Mouse (Mus musculus): ENCODE data around the gene Wfdc5.

Wfdc5 gene

GRCm38 (mm10) chr2:164182692-164183255 is at the start of gene Wfdc5:
TSS of gene Wfdc5 (minus strand) at chr2:164182742.
- DNase-seq, result no peak

GRCm38 (mm10) chr2:164228361-164229070 is 46.0 kb upstream of the Wfdc5 start:
- DNase-seq, result no peak

GRCm38 (mm10) chr2:164221522-164221921 is 39.0 kb upstream of the Wfdc5 start, which contains the start of gene Wfdc15b:
TSS of gene Wfdc15b (minus strand) at chr2:164221660.
- DNase-seq, result no peak

GRCm38 (mm10) chr2:164219295-164219694 is 36.8 kb upstream of the Wfdc5 start:
- no peak for DNase-seq

GRCm38 (mm10) chr2:164212711-164213110 is 30.2 kb upstream of the Wfdc5 start:
- DNase-seq, result no peak

GRCm38 (mm10) chr2:164210892-164211291 is 28.4 kb upstream of the Wfdc5 start:
- no peak for DNase-seq

- DNase-seq, result no peak
Observed at GRCm38 (mm10) chr2:164206676-164207075, 24.1 kb upstream of the Wfdc5 start.

GRCm38 (mm10) chr2:164206011-164206410 is 23.5 kb upstream of the Wfdc5 start:
- DNase-seq, result peak; percentile 89

- DNase-seq, result no peak
Observed at GRCm38 (mm10) chr2:164199626-164200327, 17.2 kb upstream of the Wfdc5 start, which contains the start of gene Wfdc15a. TSS of gene Wfdc15a (minus strand) at chr2:164200130.

- DNase-seq, result no peak
Observed at GRCm38 (mm10) chr2:164196700-164196990, 14.1 kb upstream of the Wfdc5 start.

GRCm38 (mm10) chr2:164195971-164196699 is 13.6 kb upstream of the Wfdc5 start:
- no peak for DNase-seq

- DNase-seq, result no peak
Observed at GRCm38 (mm10) chr2:164194959-164195630, 12.6 kb upstream of the Wfdc5 start.

GRCm38 (mm10) chr2:164192279-164192678 is 9.7 kb upstream of the Wfdc5 start:
- no peak for DNase-seq

- no peak for DNase-seq
Observed at GRCm38 (mm10) chr2:164190576-164190975, 8.0 kb upstream of the Wfdc5 start, which contains the start of gene Wfdc12. TSS of gene Wfdc12 (minus strand) at chr2:164190608.

GRCm38 (mm10) chr2:164188722-164189121 is 6.2 kb upstream of the Wfdc5 start:
- no peak for DNase-seq

GRCm38 (mm10) chr2:164184145-164184719 is 1.7 kb upstream of the Wfdc5 start:
- no peak for DNase-seq

GRCm38 (mm10) chr2:164183340-164183739 is 798 bp upstream of the Wfdc5 start:
- no peak for DNase-seq

GRCm38 (mm10) chr2:164180770-164181169 is 1.8 kb downstream of the Wfdc5 start:
- no peak for DNase-seq

GRCm38 (mm10) chr2:164180124-164180523 is 2.4 kb downstream of the Wfdc5 start:
- DNase-seq, result no peak

- no peak for DNase-seq
Observed at GRCm38 (mm10) chr2:164177831-164178230, 4.7 kb downstream of the Wfdc5 start.

- DNase-seq, result no peak
Observed at GRCm38 (mm10) chr2:164175850-164176249, 6.7 kb downstream of the Wfdc5 start.

- no peak for DNase-seq
Observed at GRCm38 (mm10) chr2:164174649-164175395, 7.7 kb downstream of the Wfdc5 start.

Measured in kidney, adult 11 months (tissue).